ENCODE assay signal across 9 mouse cellular contexts in genomic region chr19:42380321-42380980, GRCm38 (mm10). TPM values are rescaled to one million over a fixed set of nuclear protein-coding genes. Genes with fewer than 3 reads are reported as not detected.
DNase-seq lines count a peak whose midpoint lies in the region; ATAC-seq and TF ChIP-seq lines count a peak whose summit lies in the region.
"Had no signal": no experiment of that assay in that cellular context is flagged by ENCODE, and none has a peak within 500 bp of the region (broad histone marks: within the 10 kb centered on the region; RNA-seq: fewer than 3 reads in every experiment).

No protein-coding gene starts in this region.

- H3K9ac ChIP-seq in intestine, embryonic 14.5 days (ENCODE audit: low read length) = no peak overlapping the region
- H3K9ac ChIP-seq in intestine, postnatal 0 days (ENCODE audit: low read depth, low read length) = no peak overlapping the region
- H3K9ac ChIP-seq in hindbrain, embryonic 13.5 days = peak overlapping the region; percentile 61
- H3K9ac ChIP-seq in midbrain, embryonic 16.5 days (ENCODE audit: low read depth, low read length) = peak overlapping the region; percentile 32

- peak overlapping the region; percentile 48 for H3K4me2 ChIP-seq in intestine, embryonic 14.5 days (ENCODE audit: low read length)
- H3K4me2 ChIP-seq in intestine, postnatal 0 days (replicated peaks; ENCODE audit: low read depth) = no peak overlapping the region; the same call in 1 of the 2 replicates
- H3K4me2 ChIP-seq in hindbrain, embryonic 13.5 days = peak overlapping the region; percentile 51
- H3K4me2 ChIP-seq in midbrain, embryonic 16.5 days (ENCODE audit: low read length) = peak overlapping the region; percentile 50

- H3K4me1 ChIP-seq in intestine, embryonic 14.5 days (replicated peaks; ENCODE audit: control insufficient read depth, insufficient read depth, low read length) = peaks cover 7% of the 10 kb centered on the region; the same call in 1 of the 2 replicates
- H3K4me1 ChIP-seq in intestine, postnatal 0 days (replicated peaks; ENCODE audit: control insufficient read depth, insufficient read depth, low read length) = no peaks in the 10 kb centered on the region
- H3K4me1 ChIP-seq in embryonic facial prominence, embryonic 10.5 days = peaks cover 22% of the 10 kb centered on the region
- H3K4me1 ChIP-seq in hindbrain, embryonic 13.5 days (replicated peaks) = peaks cover 36% of the 10 kb centered on the region
- peaks cover 21% of the 10 kb centered on the region for H3K4me1 ChIP-seq in midbrain, embryonic 16.5 days (ENCODE audit: control insufficient read depth, insufficient read depth, low read length)

- 3% methylated on average over 26 of the region's 26 CpGs for WGBS in intestine, embryonic 14.5 days
- WGBS in intestine, postnatal 0 days = 2% methylated on average over 24 of the region's 26 CpGs
- under 1% methylated on average over 26 of the region's 26 CpGs for WGBS in embryonic facial prominence, embryonic 10.5 days
- WGBS in hindbrain, embryonic 13.5 days = 1% methylated on average over 26 of the region's 26 CpGs
- 2% methylated on average over 22 of the region's 26 CpGs for WGBS in midbrain, embryonic 16.5 days

- H3K9me3 ChIP-seq in intestine, embryonic 14.5 days (ENCODE audit: control insufficient read depth, low read length) = no peaks in the 10 kb centered on the region
- H3K9me3 ChIP-seq in intestine, postnatal 0 days (ENCODE audit: control insufficient read depth) = no peaks in the 10 kb centered on the region
- H3K9me3 ChIP-seq in embryonic facial prominence, embryonic 10.5 days = no peaks in the 10 kb centered on the region
- no peaks in the 10 kb centered on the region for H3K9me3 ChIP-seq in hindbrain, embryonic 13.5 days
- H3K9me3 ChIP-seq in midbrain, embryonic 16.5 days (replicated peaks; ENCODE audit: control insufficient read depth, low read length, poor library complexity, severe bottlenecking) = no peaks in the 10 kb centered on the region

- no peak for TF ChIP-seq CTCF in intestine, postnatal 0 days (IDR thresholded peaks at IDR 0.05; ENCODE audit: low read depth)

- DNase-seq in intestine, embryonic 14.5 days (ENCODE audit: low spot score) = peak; percentile 69
- peak; percentile 54 for DNase-seq in embryonic facial prominence, embryonic 10.5 days (ENCODE audit: low spot score)
- DNase-seq in layer of hippocampus, postnatal 25 days (ENCODE audit: extremely low spot score in 1 of 2, low spot score in 1 of 2) = no peak

- 0 out of 2 replicates have a peak overlapping the region, but pooled peaks have one; percentile 13 for H3K4me3 ChIP-seq in intestine, embryonic 14.5 days (ENCODE audit: low read depth, low read length)
- no peak overlapping the region; the same call in 1 of the 2 replicates for H3K4me3 ChIP-seq in intestine, postnatal 0 days (ENCODE audit: low read depth, low read length)
- peak overlapping the region; percentile 58 for H3K4me3 ChIP-seq in embryonic facial prominence, embryonic 10.5 days
- peak overlapping the region; percentile 27 for H3K4me3 ChIP-seq in hindbrain, embryonic 13.5 days
- peak overlapping the region; percentile 15 for H3K4me3 ChIP-seq in midbrain, embryonic 16.5 days (ENCODE audit: low read depth, low read length)
- H3K4me3 ChIP-seq: myocyte had no signal

- H3K36me3 ChIP-seq in intestine, embryonic 14.5 days (ENCODE audit: control insufficient read depth, insufficient read depth, low read length) = no peaks in the 10 kb centered on the region
- H3K36me3 ChIP-seq in intestine, postnatal 0 days (ENCODE audit: control insufficient read depth, insufficient read depth) = no peaks in the 10 kb centered on the region
- H3K36me3 ChIP-seq in embryonic facial prominence, embryonic 10.5 days (replicated peaks) = no peaks in the 10 kb centered on the region
- H3K36me3 ChIP-seq in hindbrain, embryonic 13.5 days = no peaks in the 10 kb centered on the region
- H3K36me3 ChIP-seq in midbrain, embryonic 16.5 days (ENCODE audit: control insufficient read depth, insufficient read depth, low read length) = no peaks in the 10 kb centered on the region

- H3K27ac ChIP-seq in intestine, embryonic 14.5 days (ENCODE audit: low read depth) = no peak overlapping the region; the same call in 1 of the 2 replicates
- H3K27ac ChIP-seq in intestine, postnatal 0 days (ENCODE audit: low read depth, low read length) = no peak overlapping the region
- peak overlapping the region; percentile 52 for H3K27ac ChIP-seq in embryonic facial prominence, embryonic 10.5 days (replicated peaks)
- peak overlapping the region; percentile 71 for H3K27ac ChIP-seq in hindbrain, embryonic 13.5 days
- peak overlapping the region; percentile 80 for H3K27ac ChIP-seq in midbrain, embryonic 16.5 days (ENCODE audit: low read length)

- H3K27me3 ChIP-seq in intestine, embryonic 14.5 days (replicated peaks; ENCODE audit: control insufficient read depth, insufficient read depth, low read length) = peaks cover 26% of the 10 kb centered on the region
- H3K27me3 ChIP-seq in intestine, postnatal 0 days (replicated peaks; ENCODE audit: control insufficient read depth, insufficient read depth, low read length) = peaks cover 10% of the 10 kb centered on the region
- H3K27me3 ChIP-seq in embryonic facial prominence, embryonic 10.5 days (replicated peaks; ENCODE audit: low read depth, poor library complexity, severe bottlenecking) = peaks cover 59% of the 10 kb centered on the region
- H3K27me3 ChIP-seq in hindbrain, embryonic 13.5 days = peaks cover 18% of the 10 kb centered on the region; the same call in 1 of the 2 replicates
- peaks cover 3% of the 10 kb centered on the region; the same call in 1 of the 2 replicates for H3K27me3 ChIP-seq in midbrain, embryonic 16.5 days (ENCODE audit: control insufficient read depth, insufficient read depth, low read depth, low read length)

- no peak for ATAC-seq in intestine, embryonic 14.5 days (replicated peaks; ENCODE audit: low FRiP score, low TSS enrichment, low read depth)
- no peak for ATAC-seq in intestine, postnatal 0 days
- ATAC-seq in hindbrain, embryonic 13.5 days (ENCODE audit: low FRiP score) = peak; percentile 64
- ATAC-seq in midbrain, embryonic 16.5 days = peak; percentile 70
- ATAC-seq in erythroid progenitor cell, adult 5-6 weeks (replicated peaks; ENCODE audit: low FRiP score, poor library complexity, severe bottlenecking) = no peak
- ATAC-seq in cerebellum, adult (ENCODE audit: insufficient number of reproducible peaks, low FRiP score, low TSS enrichment) = no peak

RNA-seq across cellular contexts. Expression of gene Crtac1, which starts 51.1 kb away (rescaled TPM):
- 4.1 and 5.6 TPM in 2 replicates for polyA plus RNA-seq in intestine, embryonic 14.5 days (2014; fragmentation: Nextera tagmentation; extraction: Ambion mirVana)
- polyA plus RNA-seq in intestine, postnatal 0 days (2015; fragmentation: Nextera tagmentation; extraction: Ambion mirVana) = 4.2 and 4.3 TPM in 2 replicates
- 7.1 and 8.8 TPM in 2 replicates for polyA plus RNA-seq in embryonic facial prominence, embryonic 10.5 days (2016; fragmentation: Nextera tagmentation; extraction: Ambion mirVana)
- 29.9 and 33.1 TPM in 2 replicates for polyA plus RNA-seq in hindbrain, embryonic 13.5 days (2015; fragmentation: Nextera tagmentation; extraction: Ambion mirVana)
- polyA plus RNA-seq in midbrain, embryonic 16.5 days (2015; fragmentation: Nextera tagmentation; extraction: Ambion mirVana) = 26.0 and 34.0 TPM in 2 replicates
- not detected in 2 replicates for total RNA-seq in erythroid progenitor cell, adult 5-6 weeks (2015; ENCODE audit: low replicate concordance)
- not detected in 2 replicates for total RNA-seq in erythroid progenitor cell, adult 5-6 weeks (2017; ENCODE audit: low replicate concordance)
- 100 to 1,000 TPM in 1 of 2 experiments, 10 to 100 TPM in 1; 82.9 to 105 TPM for total RNA-seq in layer of hippocampus, postnatal 25 days (2021)
- polyA plus RNA-seq: myocyte had no signal

Comparison
In these comparisons a context has a peak if more than half of its experiments do, and no peak if none do; other contexts are left out.
1. ATAC-seq: peak in hindbrain, embryonic 13.5 days (single experiment) and midbrain, embryonic 16.5 days (single experiment); none in intestine, embryonic 14.5 days (single experiment), intestine, postnatal 0 days (single experiment), erythroid progenitor cell, adult 5-6 weeks (single experiment) and cerebellum, adult (single experiment).
2. DNase-seq: peak in intestine, embryonic 14.5 days (single experiment) and embryonic facial prominence, embryonic 10.5 days (single experiment); none in layer of hippocampus, postnatal 25 days (0 of 2).
3. H3K27ac ChIP-seq: peak in embryonic facial prominence, embryonic 10.5 days (single experiment), hindbrain, embryonic 13.5 days (single experiment) and midbrain, embryonic 16.5 days (single experiment); none in intestine, embryonic 14.5 days (single experiment) and intestine, postnatal 0 days (single experiment).
4. H3K9ac ChIP-seq: peak in hindbrain, embryonic 13.5 days (single experiment) and midbrain, embryonic 16.5 days (single experiment); none in intestine, embryonic 14.5 days (single experiment) and intestine, postnatal 0 days (single experiment).